In genomic region chr11:106562707-106563106, GRCm38 (mm10) we compare ENCODE assay signal across 14 mouse cellular contexts. TPM values are rescaled to one million over a fixed set of nuclear protein-coding genes. Genes with fewer than 3 reads are reported as not detected.
DNase-seq lines count a peak whose midpoint lies in the region; ATAC-seq and TF ChIP-seq lines count a peak whose summit lies in the region.
"Had no signal": no experiment of that assay in that cellular context is flagged by ENCODE, and none has a peak within 500 bp of the region (broad histone marks: within the 10 kb centered on the region; RNA-seq: fewer than 3 reads in every experiment).

No protein-coding gene starts in this region.

- H3K4me1 ChIP-seq in heart, postnatal 0 days (ENCODE audit: control insufficient read depth, insufficient read depth): peaks cover 14% of the 10 kb centered on the region

- 76% methylated on average over 4 of the region's 4 CpGs for WGBS in heart, postnatal 0 days

- no peaks in the 10 kb centered on the region for H3K27me3 ChIP-seq in heart, postnatal 0 days (ENCODE audit: control insufficient read depth, insufficient read depth, low read length)
- H3K27me3 ChIP-seq: liver, embryonic 13.5 days had no signal

- no peak for DNase-seq in heart, postnatal 0 days (ENCODE audit: low spot score)
- DNase-seq in heart, postnatal 10 days: no peak
- peak; percentile 22 to 36 for DNase-seq in spleen, postnatal 36 days (ENCODE audit: low spot score in 2 of 2)
- DNase-seq in spleen, adult 18-20 months: no peak
- DNase-seq in frontal cortex, adult 2 months (ENCODE audit: extremely low spot score in 1 of 2, low spot score in 1 of 2): no peak
- no peak for DNase-seq in cerebellum, postnatal 36 days
- no peak for DNase-seq in testis, postnatal 10 days (ENCODE audit: low spot score)
- DNase-seq: cerebellum, adult 2 months; liver, embryonic 13.5 days; thymus, postnatal 25 days had no signal

- ATAC-seq in heart, postnatal 0 days (ENCODE audit: insufficient read depth, low read depth): no peak
- peak; percentile 85 for ATAC-seq in megakaryocyte, adult 5-6 weeks (ENCODE audit: poor library complexity, severe bottlenecking)
- ATAC-seq: hindbrain, postnatal 0 days had no signal

- 0 out of 2 replicates have a peak overlapping the region, but pooled peaks have one; percentile 36 for H3K27ac ChIP-seq in heart, postnatal 0 days (ENCODE audit: low read depth)
- H3K27ac ChIP-seq: hindbrain, postnatal 0 days; liver, embryonic 13.5 days had no signal

- H3K36me3 ChIP-seq in heart, postnatal 0 days (replicated peaks; ENCODE audit: control insufficient read depth, insufficient read depth, low read length): peaks cover 21% of the 10 kb centered on the region

- TF ChIP-seq CTCF in heart, postnatal 0 days (IDR thresholded peaks at IDR 0.05; ENCODE audit: low read depth): no peak

- H3K9me3 ChIP-seq in heart, postnatal 0 days (replicated peaks; ENCODE audit: control insufficient read depth, low read length): no peaks in the 10 kb centered on the region
- H3K9me3 ChIP-seq: G1E; liver, embryonic 13.5 days had no signal

- no peak overlapping the region for H3K4me3 ChIP-seq in heart, postnatal 0 days (ENCODE audit: low read depth, low read length)
- H3K4me3 ChIP-seq: liver, embryonic 13.5 days; myocyte had no signal

- H3K9ac ChIP-seq in heart, postnatal 0 days (replicated peaks; ENCODE audit: low read depth, low read length): no peak overlapping the region
- H3K9ac ChIP-seq: liver, embryonic 13.5 days had no signal

- H3K4me2 ChIP-seq in heart, postnatal 0 days (ENCODE audit: low read depth, low read length): no peak overlapping the region
- H3K4me2 ChIP-seq: liver, embryonic 13.5 days had no signal

- intact Hi-C loops in heart, postnatal 10 days (cut with DNase I): no loop called here

- no peak for TF ChIP-seq EP300 in heart, postnatal 0 days (IDR thresholded peaks at IDR 0.05; ENCODE audit: low read depth)

RNA-seq across cellular contexts. Expression of gene Tex2, which starts 50.5 kb away (rescaled TPM):
- 23.7 and 37.4 TPM in 2 replicates for total RNA-seq in heart, postnatal 0 days (2014; rRNA removed; ENCODE audit: low replicate concordance)
- 14.0 and 14.5 TPM in 2 replicates for polyA plus RNA-seq in heart, postnatal 0 days (2015; fragmentation: Nextera tagmentation; extraction: Ambion mirVana)
- 10 to 100 TPM; 40.1 to 40.3 TPM for total RNA-seq in heart, postnatal 10 days (2021)
- 27.4 and 30.3 TPM in 2 replicates for total RNA-seq in megakaryocyte, adult 5-6 weeks (2015)
- total RNA-seq in megakaryocyte, adult 5-6 weeks (2017): 39.8 and 43.5 TPM in 2 replicates
- 57.7 and 59.8 TPM in 2 replicates for polyA plus RNA-seq in frontal cortex, adult 2 months (2012; rRNA removed)

Comparison
In these comparisons a context has a peak if more than half of its experiments do, and no peak if none do; other contexts are left out.
1. DNase-seq: peak in spleen, postnatal 36 days (2 of 2); none in heart, postnatal 0 days (single experiment), heart, postnatal 10 days (0 of 2), spleen, adult 18-20 months (0 of 2), frontal cortex, adult 2 months (0 of 2), cerebellum, postnatal 36 days (0 of 2) and testis, postnatal 10 days (single experiment).